22 mouse cellular contexts compared by ENCODE assay signal in the genomic region with DNA sequence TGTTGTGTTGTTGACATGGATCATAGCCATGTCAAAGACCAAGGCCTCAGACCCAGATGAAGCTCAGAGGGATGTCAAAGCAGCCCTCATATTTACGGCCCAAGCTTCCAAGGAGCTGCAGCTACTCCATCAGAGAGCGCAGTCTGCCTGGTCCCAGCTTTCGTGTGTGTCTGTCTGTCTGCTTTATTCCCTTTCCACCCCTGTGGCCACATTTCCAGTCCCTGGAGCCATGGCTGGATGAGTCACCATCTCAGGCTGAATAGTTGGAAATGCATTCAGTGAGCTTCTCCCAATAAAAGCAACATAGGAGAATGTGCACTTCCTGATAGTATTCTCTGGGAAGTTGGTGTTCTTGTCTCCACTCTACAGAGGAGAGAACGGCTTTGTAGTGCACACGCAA. TPM values are rescaled to one million over a fixed set of nuclear protein-coding genes. Genes with fewer than 3 reads are reported as not detected.
A peak's percentile ranks its signal among the peaks of the same experiment; 100 is the strongest.
DNase-seq lines count a peak whose midpoint lies in the region; ATAC-seq lines count a peak whose summit lies in the region.
"Had no signal": no experiment of that assay in that cellular context is flagged by ENCODE, and none has a peak within 500 bp of the region (broad histone marks: within the 10 kb centered on the region; RNA-seq: fewer than 3 reads in every experiment).

No protein-coding gene starts in this region.

- DNase-seq in heart, adult 11 months: peak; percentile 83
- no peak for DNase-seq in heart, postnatal 4 days
- DNase-seq in 3134 (ENCODE audit: extremely low read depth, insufficient read length, low spot score) (peak; percentile 23), 3T3-L1 (ENCODE audit: low read depth, low spot score) (peak; percentile 60)
- DNase-seq in right cerebral cortex, postnatal 25 days: no peak
- DNase-seq: adrenal gland, adult 2 months; adrenal gland, adult 8-10 months; adrenal gland, postnatal 10 days; adrenal gland, postnatal 14 days; adrenal gland, postnatal 25 days; adrenal gland, postnatal 36 days; B cell, adult 2 months; cerebellum, adult 11 months; cerebellum, adult 11-12 months; cerebellum, adult 18-20 months; cerebellum, adult 2 months; cerebellum, adult 8-10 months had no signal

- no peak for ATAC-seq in erythroid progenitor cell, adult 5-6 weeks (replicated peaks; ENCODE audit: low FRiP score, poor library complexity, severe bottlenecking)
- ATAC-seq: activated CD4-positive, CD25-positive, alpha-beta regulatory T cell, adult 4 months; CD4-positive, CD25-positive, alpha-beta regulatory T cell, adult 4 months; Patski had no signal

RNA-seq across cellular contexts. Expression of a gene that starts 3.9 kb away (rescaled TPM):
- total RNA-seq in heart, postnatal 4 days (2021): 10 to 100 TPM; 40.1 to 42.1 TPM
- total RNA-seq in erythroid progenitor cell, adult 5-6 weeks (2015; ENCODE audit: low replicate concordance): 0.36 and 0.84 TPM in 2 replicates
- total RNA-seq in erythroid progenitor cell, adult 5-6 weeks (2017; ENCODE audit: low replicate concordance): 2.1 TPM in 1 of 2 replicates, not detected in the other
- total RNA-seq: MEL had no signal

Comparison
In these comparisons a context has a peak if more than half of its experiments do, and no peak if none do; other contexts are left out.
1. DNase-seq: peak in heart, adult 11 months (single experiment), 3134 (single experiment) and 3T3-L1 (single experiment); none in heart, postnatal 4 days (single experiment) and right cerebral cortex, postnatal 25 days (single experiment).
2. RNA of a gene that starts 3.9 kb away (total RNA-seq): 40.1 to 42.1 TPM in heart, postnatal 4 days; 0.36 to 2.1 TPM in erythroid progenitor cell, adult 5-6 weeks; every median in the first group is over 10 times any median in the second.